Mouse (Mus musculus): Measurements from ENCODE around the gene Mst1r. TPM values are rescaled to one million over a fixed set of nuclear protein-coding genes. Genes with fewer than 3 reads are reported as not detected.
A peak's percentile ranks its signal among the peaks of the same experiment; 100 is the strongest.

Gene Mst1r
- 1 to 10 TPM; 1.6 to 1.7 TPM for total RNA-seq (2021)

- DNase-seq, result no peak
These were observed at the start of gene Mst1r for GRCm38 (mm10) chr9:107906252-107906966. Mst1r (plus strand) TSS chr9:107906873.

- DNase-seq, result no peak
These were observed 48.3 kb upstream of the Mst1r start for GRCm38 (mm10) chr9:107858343-107858742.

GRCm38 (mm10) chr9:107864493-107864892, 42.2 kb upstream of the Mst1r start:
- DNase-seq, result no peak

- DNase-seq, result no peak
These were observed 40.6 kb upstream of the Mst1r start for GRCm38 (mm10) chr9:107866081-107866480.

- peak; percentile 96 for DNase-seq
These were observed 34.1 kb upstream of the Mst1r start for GRCm38 (mm10) chr9:107872350-107873098.

- no peak for DNase-seq
These were observed 33.5 kb upstream of the Mst1r start, which contains the start of gene Rbm6 for GRCm38 (mm10) chr9:107873137-107873536. Rbm6 (minus strand) TSS chr9:107873237.

- no peak for DNase-seq
These were observed 26.3 kb upstream of the Mst1r start for GRCm38 (mm10) chr9:107880411-107880810.

- peak; percentile 86 to 88 for DNase-seq
These were observed 18.8 kb upstream of the Mst1r start, which contains the start of gene Mon1a for GRCm38 (mm10) chr9:107887804-107888266. Mon1a (plus strand) TSS chr9:107888151.

- DNase-seq, result no peak
These were observed 18.3 kb upstream of the Mst1r start for GRCm38 (mm10) chr9:107888267-107888850.

GRCm38 (mm10) chr9:107890260-107890659, 16.4 kb upstream of the Mst1r start:
- DNase-seq, result no peak

- no peak for DNase-seq
These were observed 15.7 kb upstream of the Mst1r start for GRCm38 (mm10) chr9:107891023-107891422.

GRCm38 (mm10) chr9:107898563-107898962, 8.1 kb upstream of the Mst1r start:
- DNase-seq, result no peak

GRCm38 (mm10) chr9:107899855-107900254, 6.8 kb upstream of the Mst1r start:
- no peak for DNase-seq

- peak; percentile 82 to 83 for DNase-seq
These were observed 5.6 kb upstream of the Mst1r start for GRCm38 (mm10) chr9:107900840-107901626.

- DNase-seq, result no peak
These were observed 5.1 kb upstream of the Mst1r start for GRCm38 (mm10) chr9:107901627-107901914.

GRCm38 (mm10) chr9:107904726-107905125, 1.9 kb upstream of the Mst1r start:
- DNase-seq, result peak; percentile 85 to 87

- DNase-seq, result no peak
These were observed 511 bp downstream of the Mst1r start for GRCm38 (mm10) chr9:107906967-107907800.

GRCm38 (mm10) chr9:107907801-107908120, 1.1 kb downstream of the Mst1r start:
- no peak for DNase-seq

- no peak for DNase-seq
These were observed 1.9 kb downstream of the Mst1r start for GRCm38 (mm10) chr9:107908410-107909158.

- DNase-seq, result no peak
These were observed 3.5 kb downstream of the Mst1r start for GRCm38 (mm10) chr9:107910025-107910769.
